Mouse (Mus musculus) heart, postnatal 0 days (tissue): ENCODE data around the gene Uhrf1bp1l. TPM values are rescaled to one million over a fixed set of nuclear protein-coding genes. Genes with fewer than 3 reads are reported as not detected.

Experiments used
- ATAC-seq: fragments of 200-750 bp; cut with Nextera tagmentation; 2 replicates; pipeline ENCODE4 v1.8.0; 2017; ENCODE audit warnings: low read depth, moderate number of reproducible peaks, moderate library complexity; ENCODE audit not compliant: insufficient read depth
- DNase-seq: peaks from one replicate; pipeline ENCODE4 v3.0.0-alpha.2; 2016; ENCODE audit warnings: low spot score
- H3K27ac ChIP-seq: fragments of 300-500 bp; sonication (generic); 2 replicates; pipeline ENCODE4 v1.5.1; 2014; ENCODE audit warnings: low read depth, mild to moderate bottlenecking
- H3K27me3 ChIP-seq: fragments of 300-500 bp; sonication (generic); 2 replicates; pipeline ENCODE4 v1.6.1; 2014; ENCODE audit warnings: low read length, mixed read lengths; ENCODE audit not compliant: control insufficient read depth, insufficient read depth
- H3K36me3 ChIP-seq: fragments of 300-500 bp; sonication (generic); replicated peaks from 2 replicates; pipeline ENCODE4 v1.6.1; 2014; ENCODE audit warnings: low read length, mixed read lengths; ENCODE audit not compliant: control insufficient read depth, insufficient read depth
- H3K4me1 ChIP-seq: fragments of 300-500 bp; sonication (generic); 2 replicates; pipeline ENCODE4 v1.6.1; 2014; ENCODE audit warnings: antibody characterized with exemption; ENCODE audit not compliant: control insufficient read depth, insufficient read depth
- H3K4me2 ChIP-seq: fragments of 300-500 bp; sonication (generic); 2 replicates; pipeline ENCODE4 v1.6.1; 2014; ENCODE audit warnings: low read depth, mild to moderate bottlenecking, low read length, moderate library complexity
- H3K4me3 ChIP-seq: fragments of 300-500 bp; sonication (generic); 2 replicates; pipeline ENCODE4 v1.5.1; 2014; ENCODE audit warnings: low read depth, low read length
- H3K9ac ChIP-seq: fragments of 300-500 bp; sonication (generic); replicated peaks from 2 replicates; pipeline ENCODE4 v1.6.1; 2014; ENCODE audit warnings: low read depth, low read length, mixed read lengths
- H3K9me3 ChIP-seq: fragments of 300-500 bp; sonication (generic); replicated peaks from 2 replicates; pipeline ENCODE4 v1.6.1; 2016; ENCODE audit warnings: low read length; ENCODE audit not compliant: control insufficient read depth
- CTCF ChIP-seq: IDR thresholded peaks from 2 replicates; pipeline ENCODE4 v1.5.1; 2016; ENCODE audit warnings: antibody characterized with exemption, control low read depth, low read depth
- EP300 ChIP-seq: IDR thresholded peaks from 2 replicates; pipeline ENCODE4 v1.6.1; 2016; ENCODE audit warnings: antibody characterized with exemption, low read depth
- WGBS: fragments of 180-500 bp; shearing (Covaris S2); extraction: QIAGEN DNeasy Blood & Tissue Kit; methylation state at CpG from one replicate; pipeline ENCODE4 v1.1.7; 2014; 5-methylcytosine and 5-hydroxymethylcytosine counted together
- polyA plus RNA-seq: library from polyadenylated mRNA; unstranded; fragments of >200 nt; fragmentation: Nextera tagmentation; extraction: Ambion mirVana; gene quantifications from 2 replicates; pipeline ENCODE4 v1.2.1, GENCODE M21; 2015
- total RNA-seq: library from RNA; depleted of rRNA; stranded (reverse); fragments of >200 nt; gene quantifications from 2 replicates; pipeline ENCODE4 v1.2.3, GENCODE M21; 2014; ENCODE audit warnings: low replicate concordance

The Uhrf1bp1l gene
- total and polyA plus RNA-seq, 2 experiments from 2014 or later = 13.7 to 21.6 TPM

DNA sequence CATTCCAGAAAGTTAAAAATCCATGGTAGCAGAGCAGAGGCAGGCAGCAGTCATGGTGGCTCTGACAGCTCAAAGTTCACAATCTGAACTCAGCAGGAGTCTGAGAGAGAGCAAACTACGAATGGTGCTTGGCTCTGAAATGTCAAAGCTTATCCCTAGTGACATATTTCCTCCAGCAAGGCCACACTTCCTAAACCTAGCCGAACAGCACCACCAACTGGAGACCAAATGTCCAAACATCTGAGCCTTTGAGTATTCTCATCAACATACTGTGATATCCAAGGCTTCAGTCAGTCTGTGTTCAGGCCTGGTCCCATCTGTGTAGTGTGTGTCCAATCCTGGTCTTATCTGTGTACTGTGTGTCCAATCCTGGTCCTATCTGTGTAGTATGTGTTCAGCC is 79.1 kb downstream of the Uhrf1bp1l start:
- H3K36me3 ChIP-seq = no peaks in the 10 kb centered on the region
- H3K27me3 ChIP-seq = no peaks in the 10 kb centered on the region
- H3K4me1 ChIP-seq = no peaks in the 10 kb centered on the region
- TF ChIP-seq EP300 = no peak
- peak; percentile 71 for TF ChIP-seq CTCF
- 26% methylated on average over 2 of the region's 2 CpGs for WGBS
- H3K4me2 ChIP-seq = no peak overlapping the region
- no peak overlapping the region for H3K27ac ChIP-seq
- H3K9me3 ChIP-seq = no peaks in the 10 kb centered on the region
- H3K9ac ChIP-seq = no peak overlapping the region
- ATAC-seq (peak; percentile 72), DNase-seq (peak; percentile 52)
- H3K4me3 ChIP-seq = no peak overlapping the region

DNA sequence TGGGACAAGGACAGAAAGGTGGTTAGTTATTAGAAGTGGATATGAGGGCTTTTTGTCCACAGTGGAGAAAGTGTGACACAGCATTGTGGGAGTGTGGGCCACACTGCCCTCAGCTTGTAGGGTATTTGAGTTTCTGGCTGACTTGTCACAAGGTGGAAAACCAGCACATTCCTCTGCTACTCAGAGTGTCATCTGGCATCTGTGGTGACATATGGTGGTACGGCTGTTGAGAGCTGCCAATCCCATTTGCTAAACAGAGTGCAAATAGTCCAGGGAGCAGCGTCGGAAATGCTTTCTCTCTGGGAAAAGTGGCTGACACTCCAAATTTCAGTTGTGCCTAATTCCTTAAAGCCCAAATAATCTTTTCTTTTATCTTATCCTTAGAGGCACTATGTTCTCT is 82.1 kb downstream of the Uhrf1bp1l start:
- TF ChIP-seq CTCF (no peak), EP300 (no peak)
- DNase-seq = no peak
- no peak overlapping the region for H3K4me3 ChIP-seq
- H3K27ac ChIP-seq = no peak overlapping the region
- H3K4me1 ChIP-seq = no peaks in the 10 kb centered on the region
- H3K4me2 ChIP-seq = no peak overlapping the region
- no peaks in the 10 kb centered on the region for H3K36me3 ChIP-seq
- no peak overlapping the region for H3K9ac ChIP-seq
- ATAC-seq = no peak
- no peaks in the 10 kb centered on the region for H3K27me3 ChIP-seq
- H3K9me3 ChIP-seq = no peaks in the 10 kb centered on the region
- WGBS = 56% methylated on average over 3 of the region's 3 CpGs

GRCm38 (mm10) chr10:89832334-89832733 is 87.5 kb downstream of the Uhrf1bp1l start:
- DNase-seq (no peak), ATAC-seq (no peak)
- no peak overlapping the region for H3K4me2 ChIP-seq
- no peak overlapping the region for H3K4me3 ChIP-seq
- TF ChIP-seq EP300 (no peak), CTCF (no peak)
- no peak overlapping the region for H3K9ac ChIP-seq
- no peaks in the 10 kb centered on the region for H3K4me1 ChIP-seq
- H3K9me3 ChIP-seq = no peaks in the 10 kb centered on the region
- 72% methylated on average over 4 of the region's 4 CpGs for WGBS
- no peaks in the 10 kb centered on the region for H3K36me3 ChIP-seq
- no peak overlapping the region for H3K27ac ChIP-seq
- H3K27me3 ChIP-seq = no peaks in the 10 kb centered on the region

DNA sequence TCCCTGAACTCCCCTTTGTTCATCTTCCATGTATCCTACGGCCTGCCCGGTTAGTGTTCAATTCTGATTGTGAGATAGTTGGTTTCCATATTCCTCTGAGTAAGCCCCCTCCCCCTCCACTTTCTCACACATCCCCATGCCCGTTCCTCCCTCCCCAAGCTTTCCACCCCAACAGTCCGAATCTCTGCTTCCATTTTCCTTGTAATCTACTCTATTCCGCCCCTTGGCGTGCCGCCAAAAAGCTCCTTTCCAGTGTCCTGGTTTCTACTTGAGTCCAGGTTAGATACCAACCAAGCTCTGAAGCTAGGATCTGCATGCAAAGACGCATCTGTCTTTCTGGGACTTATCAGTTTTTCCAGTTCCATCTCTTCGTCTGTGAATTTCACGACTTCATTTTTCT is 88.4 kb downstream of the Uhrf1bp1l start:
- H3K4me3 ChIP-seq = no peak overlapping the region
- DNase-seq = no peak
- 69% methylated on average over 10 of the region's 10 CpGs for WGBS

GRCm38 (mm10) chr10:89837476-89837875 is 92.7 kb downstream of the Uhrf1bp1l start:
- no peaks in the 10 kb centered on the region for H3K27me3 ChIP-seq
- TF ChIP-seq CTCF (no peak), EP300 (no peak)
- ATAC-seq (no peak), DNase-seq (no peak)
- H3K9me3 ChIP-seq = no peaks in the 10 kb centered on the region
- no peak overlapping the region for H3K4me2 ChIP-seq
- no peak overlapping the region for H3K27ac ChIP-seq
- WGBS = 47% methylated on average over 3 of the region's 3 CpGs
- H3K36me3 ChIP-seq = no peaks in the 10 kb centered on the region
- no peak overlapping the region for H3K9ac ChIP-seq
- H3K4me3 ChIP-seq = no peak overlapping the region
- no peaks in the 10 kb centered on the region for H3K4me1 ChIP-seq

More for the DNA sequence above, 88.4 kb downstream of the Uhrf1bp1l start:
- TF ChIP-seq EP300 = no peak
- no peak for TF ChIP-seq CTCF
- H3K9ac ChIP-seq = no peak overlapping the region
- no peak for ATAC-seq
- no peak overlapping the region for H3K27ac ChIP-seq
- H3K27me3 ChIP-seq = no peaks in the 10 kb centered on the region
- H3K4me1 ChIP-seq = no peaks in the 10 kb centered on the region
- H3K36me3 ChIP-seq = no peaks in the 10 kb centered on the region
- H3K4me2 ChIP-seq = no peak overlapping the region
- H3K9me3 ChIP-seq = no peaks in the 10 kb centered on the region

GRCm38 (mm10) chr10:89838834-89839233 is 94.0 kb downstream of the Uhrf1bp1l start:
- H3K36me3 ChIP-seq = no peaks in the 10 kb centered on the region
- no peak for ATAC-seq
- H3K27me3 ChIP-seq = no peaks in the 10 kb centered on the region
- no peak overlapping the region for H3K27ac ChIP-seq
- DNase-seq = no peak
- 74% methylated on average over 3 of the region's 3 CpGs for WGBS
- H3K9ac ChIP-seq = no peak overlapping the region
- H3K9me3 ChIP-seq = no peaks in the 10 kb centered on the region
- H3K4me1 ChIP-seq = no peaks in the 10 kb centered on the region
- H3K4me3 ChIP-seq = no peak overlapping the region
- no peak overlapping the region for H3K4me2 ChIP-seq
- TF ChIP-seq EP300 (no peak), CTCF (no peak)
